Mouse (Mus musculus) megakaryocyte, embryonic 14.5 days (primary cell): ENCODE data around the gene Aqr. TPM values are rescaled to one million over a fixed set of nuclear protein-coding genes. Genes with fewer than 3 reads are reported as not detected.

Experiments used
- H3K27me3 ChIP-seq: replicated peaks from 2 replicates; pipeline ENCODE3; 2012; ENCODE audit warnings: inconsistent platforms
- H3K36me3 ChIP-seq: replicated peaks from 2 replicates; pipeline ENCODE3; 2012; ENCODE audit warnings: low read length, inconsistent platforms, mixed read lengths
- H3K4me1 ChIP-seq: 2 replicates; pipeline ENCODE4 v1.6.1; 2012; ENCODE audit warnings: inconsistent platforms
- H3K4me3 ChIP-seq: replicated peaks from 2 replicates; pipeline ENCODE3; 2012; ENCODE audit warnings: moderate library complexity, mild to moderate bottlenecking, inconsistent platforms
- H3K9me3 ChIP-seq: 2 replicates; pipeline ENCODE4 v1.6.1; 2012; ENCODE audit warnings: inconsistent platforms
- FLI1 ChIP-seq: IDR thresholded peaks from 2 replicates; pipeline ENCODE4 v1.6.1; 2012; ENCODE audit warnings: low read length, inconsistent platforms, mixed read lengths
- GATA1 ChIP-seq: IDR thresholded peaks from 3 replicates; pipeline ENCODE4 v1.6.1; 2012; ENCODE audit warnings: mixed read lengths, low read length, inconsistent platforms, borderline replicate concordance
- polyA plus RNA-seq: library from polyadenylated mRNA; stranded (reverse); fragments of >175 nt; gene quantifications from 2 replicates; pipeline ENCODE4 v1.2.3, GENCODE M21; 2012; ENCODE audit warnings: low replicate concordance; ENCODE audit not compliant: insufficient read depth

Aqr gene
- polyA plus RNA-seq, 1 experiment = 2.8 TPM

- peaks cover 98% of the 10 kb centered on the region for H3K36me3 ChIP-seq
- no peak for TF ChIP-seq GATA1
- TF ChIP-seq FLI1 = no peak
- no peak overlapping the region for H3K4me3 ChIP-seq
Observed at GRCm38 (mm10) chr2:114107288-114108278, 79.2 kb downstream of the Aqr start.

GRCm38 (mm10) chr2:114106383-114106782 lies 80.4 kb downstream of the Aqr start:
- Histone ChIP-seq H3K36me3 (peaks cover 99% of the 10 kb centered on the region), H3K4me1 (no peaks in the 10 kb centered on the region), H3K4me3 (no peak overlapping the region), H3K9me3 (no peaks in the 10 kb centered on the region), H3K27me3 (no peaks in the 10 kb centered on the region)
- TF ChIP-seq GATA1 (no peak), FLI1 (no peak)

More at GRCm38 (mm10) chr2:114107288-114108278, 79.2 kb downstream of the Aqr start:
- H3K27me3 ChIP-seq = no peaks in the 10 kb centered on the region
- H3K4me1 ChIP-seq = no peaks in the 10 kb centered on the region
- no peaks in the 10 kb centered on the region for H3K9me3 ChIP-seq

GRCm38 (mm10) chr2:114102471-114102870 lies 84.4 kb downstream of the Aqr start:
- H3K4me3 ChIP-seq = no peak overlapping the region
- H3K36me3 ChIP-seq = peaks cover 88% of the 10 kb centered on the region
- TF ChIP-seq GATA1 = no peak
- no peak for TF ChIP-seq FLI1
- H3K4me1 ChIP-seq = peaks cover 4% of the 10 kb centered on the region
- H3K27me3 ChIP-seq = no peaks in the 10 kb centered on the region
- H3K9me3 ChIP-seq = no peaks in the 10 kb centered on the region

- Histone ChIP-seq H3K9me3 (no peaks in the 10 kb centered on the region), H3K27me3 (no peaks in the 10 kb centered on the region), H3K36me3 (peaks cover 71% of the 10 kb centered on the region), H3K4me1 (peaks cover 14% of the 10 kb centered on the region), H3K4me3 (no peak overlapping the region)
- no peak for TF ChIP-seq FLI1
- TF ChIP-seq GATA1 = no peak
Observed at GRCm38 (mm10) chr2:114100834-114101233, 86.0 kb downstream of the Aqr start.

GRCm38 (mm10) chr2:114099816-114100215 lies 87.0 kb downstream of the Aqr start:
- TF ChIP-seq FLI1 (no peak), GATA1 (no peak)
- H3K36me3 ChIP-seq = peaks cover 61% of the 10 kb centered on the region

GRCm38 (mm10) chr2:114099109-114099508 lies 87.7 kb downstream of the Aqr start:
- Histone ChIP-seq H3K4me3 (no peak overlapping the region), H3K27me3 (no peaks in the 10 kb centered on the region), H3K9me3 (no peaks in the 10 kb centered on the region), H3K4me1 (peaks cover 27% of the 10 kb centered on the region), H3K36me3 (peaks cover 54% of the 10 kb centered on the region)
- no peak for TF ChIP-seq GATA1
- TF ChIP-seq FLI1 = no peak

More at GRCm38 (mm10) chr2:114099816-114100215, 87.0 kb downstream of the Aqr start:
- Histone ChIP-seq H3K4me3 (no peak overlapping the region), H3K27me3 (no peaks in the 10 kb centered on the region), H3K9me3 (no peaks in the 10 kb centered on the region), H3K4me1 (peaks cover 24% of the 10 kb centered on the region)

- Histone ChIP-seq H3K27me3 (peaks cover 2% of the 10 kb centered on the region), H3K4me3 (peak overlapping the region; percentile 38), H3K36me3 (peaks cover 40% of the 10 kb centered on the region), H3K4me1 (peaks cover 32% of the 10 kb centered on the region), H3K9me3 (no peaks in the 10 kb centered on the region)
- TF ChIP-seq FLI1 (no peak), GATA1 (no peak)
Observed at GRCm38 (mm10) chr2:114097627-114098026, 89.2 kb downstream of the Aqr start.

- Histone ChIP-seq H3K9me3 (no peaks in the 10 kb centered on the region), H3K4me3 (no peak overlapping the region), H3K36me3 (peaks cover 29% of the 10 kb centered on the region), H3K4me1 (peaks cover 32% of the 10 kb centered on the region), H3K27me3 (peaks cover 2% of the 10 kb centered on the region)
- no peak for TF ChIP-seq GATA1
- no peak for TF ChIP-seq FLI1
Observed at GRCm38 (mm10) chr2:114096570-114096969, 90.3 kb downstream of the Aqr start.

- TF ChIP-seq FLI1 (no peak), GATA1 (no peak)
- Histone ChIP-seq H3K4me1 (peaks cover 32% of the 10 kb centered on the region), H3K27me3 (peaks cover 4% of the 10 kb centered on the region), H3K9me3 (no peaks in the 10 kb centered on the region), H3K4me3 (no peak overlapping the region), H3K36me3 (peaks cover 18% of the 10 kb centered on the region)
Observed at GRCm38 (mm10) chr2:114095348-114095747, 91.5 kb downstream of the Aqr start.

GRCm38 (mm10) chr2:114094696-114095095 lies 92.1 kb downstream of the Aqr start:
- Histone ChIP-seq H3K4me1 (peaks cover 32% of the 10 kb centered on the region), H3K9me3 (peaks cover 2% of the 10 kb centered on the region; the same call in 1 of the 2 replicates), H3K36me3 (peaks cover 12% of the 10 kb centered on the region), H3K27me3 (peaks cover 6% of the 10 kb centered on the region), H3K4me3 (no peak overlapping the region)
- TF ChIP-seq GATA1 (no peak), FLI1 (no peak)
